Mouse (Mus musculus) heart, postnatal 0 days (tissue): ENCODE results near the gene Htr6.

Experiments
- CTCF ChIP-seq: IDR thresholded peaks from 2 replicates; pipeline ENCODE4 v1.5.1; 2016; ENCODE audit warnings: antibody characterized with exemption, control low read depth, low read depth
- EP300 ChIP-seq: IDR thresholded peaks from 2 replicates; pipeline ENCODE4 v1.6.1; 2016; ENCODE audit warnings: antibody characterized with exemption, low read depth

DNA sequence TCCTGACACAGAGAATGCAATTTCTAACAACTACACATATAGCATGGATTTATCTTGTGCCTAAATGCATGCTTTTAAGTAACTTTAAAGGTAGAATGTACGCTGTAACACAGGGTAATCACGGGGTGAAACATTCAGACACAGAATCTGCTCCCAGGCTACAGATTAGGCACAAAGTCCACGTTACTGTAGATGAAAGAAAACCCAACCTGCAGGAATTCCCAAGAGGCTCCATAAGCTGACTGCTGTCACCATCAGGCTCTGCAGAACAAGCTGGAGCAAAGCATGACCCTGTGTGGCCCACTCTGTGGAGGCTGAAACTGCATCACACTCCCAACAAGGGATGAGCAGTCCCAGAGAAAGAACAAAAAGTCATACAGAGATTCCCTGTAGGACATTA, 37.1 kb upstream of the Htr6 start:
- TF ChIP-seq EP300 (no peak), CTCF (no peak)
